Mouse (Mus musculus): ENCODE results near the gene Zfp3.

DNA sequence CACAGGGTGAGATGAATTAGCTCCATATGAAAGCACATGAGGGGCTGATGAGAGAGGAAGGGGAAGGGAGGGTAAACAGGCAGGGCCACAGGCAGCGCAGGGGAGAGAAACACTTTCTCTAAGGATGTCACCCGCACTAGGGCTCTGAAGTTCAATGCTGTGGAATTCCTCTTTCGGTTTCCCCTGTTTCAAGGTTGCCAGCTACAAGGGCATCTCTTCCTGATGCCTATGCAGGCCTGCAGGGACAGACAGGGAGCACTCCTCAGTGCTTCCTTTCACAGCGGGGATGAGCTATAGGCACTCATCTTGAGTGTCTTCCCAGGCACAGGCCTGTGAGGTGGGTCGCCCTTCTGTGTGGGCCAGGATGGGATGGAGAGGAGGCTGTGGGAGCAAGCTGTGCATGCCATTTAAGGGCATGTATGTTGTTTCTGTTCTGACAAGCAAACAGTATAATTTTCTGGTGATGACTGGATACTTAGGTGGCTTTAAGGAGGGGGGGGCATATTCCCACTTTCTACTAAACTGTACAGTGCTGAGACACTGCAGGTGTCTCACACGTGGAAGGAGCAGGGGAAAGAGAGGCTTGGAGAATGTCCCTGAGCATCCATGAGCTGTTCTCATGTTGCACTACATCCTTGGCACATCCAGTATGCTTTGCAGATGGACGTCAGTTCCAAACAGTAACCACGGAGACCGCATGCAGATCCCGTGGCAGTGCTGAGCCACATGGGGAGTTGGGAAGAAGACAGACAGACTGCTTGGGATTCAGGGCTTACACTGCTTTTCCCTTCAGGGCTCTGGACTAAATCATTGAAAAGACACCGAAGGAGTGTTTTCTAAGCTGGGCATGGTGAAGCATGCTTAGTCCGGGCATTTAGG is 21.2 kb upstream of the Zfp3 start:
- no peak for TF ChIP-seq ZNF384 (IDR thresholded peaks at IDR 0.05; ENCODE audit: low read depth, low read length)
- TF ChIP-seq HCFC1 (IDR thresholded peaks at IDR 0.05; ENCODE audit: borderline replicate concordance, insufficient read depth, low read length), result no peak
